Mouse (Mus musculus) adrenal gland, adult 8-10 months (tissue): ENCODE measurements around the gene Erf. TPM values are rescaled to one million over a fixed set of nuclear protein-coding genes. Genes with fewer than 3 reads are reported as not detected.

Experiments
- DNase-seq: peaks from one replicate; pipeline ENCODE4 v3.0.0; 2022
- total RNA-seq, 4 experiments: library from RNA; stranded (reverse); gene quantifications; 2 replicates each; pipeline ENCODE4 v1.2.4; 2022

Gene Erf
- total RNA-seq, 4 experiments from 2014 or later = 23.6 to 29.4 (median 27.2) TPM

DNA sequence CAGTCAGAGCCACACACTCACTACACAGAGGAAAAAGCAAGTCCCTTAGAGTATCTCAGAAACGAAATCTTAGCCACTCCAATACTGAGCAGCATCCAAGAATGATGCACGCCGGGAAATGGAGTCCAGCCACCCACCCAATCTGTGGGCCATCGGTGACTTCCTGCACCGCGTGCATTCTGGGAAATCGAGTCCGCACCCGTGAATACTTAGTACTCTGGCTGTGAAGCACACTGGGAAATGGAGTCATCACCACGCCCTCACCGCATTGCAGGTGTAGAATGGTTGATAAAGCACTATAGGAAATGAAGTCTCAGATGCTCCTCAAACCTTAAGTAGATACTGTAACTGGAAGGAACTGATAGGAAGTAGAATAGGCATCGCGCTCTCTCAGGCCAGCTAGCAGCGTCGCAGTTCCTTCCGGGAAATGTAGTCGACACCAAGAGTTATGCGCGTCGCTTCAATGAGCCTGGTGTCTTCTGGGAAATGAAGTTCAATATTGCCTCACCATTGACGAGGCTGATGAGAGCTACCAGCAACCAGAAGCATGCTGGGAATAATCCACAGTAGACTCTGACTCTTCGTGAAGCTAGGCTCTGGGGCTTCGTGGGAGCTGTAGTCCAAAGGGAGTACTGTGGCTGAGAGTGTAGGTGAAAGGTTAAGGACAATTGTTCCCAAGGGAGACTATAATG lies 12.4 kb downstream of the Erf start:
- DNase-seq = peak; percentile 93

DNA sequence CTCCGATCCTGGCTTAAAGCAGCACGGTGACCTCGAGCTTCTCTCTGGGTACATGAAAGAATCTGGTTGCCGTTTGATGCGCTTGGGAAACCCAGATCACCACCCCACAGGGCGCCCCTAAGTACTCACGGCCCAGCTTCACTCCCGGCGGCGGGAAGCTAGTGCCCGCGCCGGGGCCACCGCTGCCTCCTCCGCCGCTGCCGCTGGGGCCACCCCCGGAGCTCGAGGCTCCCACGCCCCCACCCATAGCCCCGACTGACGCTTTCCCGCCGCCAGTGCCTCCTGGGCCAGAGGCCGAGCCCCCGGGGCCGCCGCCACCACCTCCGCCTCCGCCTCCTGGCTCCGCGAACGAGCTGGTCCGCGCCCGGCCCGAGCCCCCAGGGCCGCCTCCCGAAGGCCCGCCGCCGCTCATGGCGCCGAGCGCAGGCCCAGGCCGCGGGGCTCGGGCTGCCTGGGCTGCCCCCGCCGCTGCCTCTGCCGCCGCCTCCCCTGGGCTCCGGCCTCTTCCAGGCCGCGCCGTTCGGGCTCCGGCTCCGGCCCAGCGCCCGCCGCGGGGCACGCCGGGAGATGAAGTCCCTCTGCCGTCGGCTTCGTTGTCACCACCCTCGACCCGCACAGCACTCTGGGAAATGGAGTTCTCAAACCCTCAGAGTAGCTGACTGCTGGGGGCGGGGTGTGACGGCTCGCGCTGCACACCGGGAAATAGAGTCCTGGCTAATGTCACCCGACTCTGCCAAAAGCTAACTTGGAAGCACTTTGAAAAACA lies 13.1 kb downstream of the Erf start, which contains the start of gene Gsk3a:
Gene Gsk3a, minus strand, starts transcription at position 603 of the 766 bp plus-strand sequence.
- DNase-seq = peak; percentile 98

- no peak for DNase-seq
Measured at GRCm38 (mm10) chr7:25235526-25235925, 15.0 kb downstream of the Erf start.

DNA sequence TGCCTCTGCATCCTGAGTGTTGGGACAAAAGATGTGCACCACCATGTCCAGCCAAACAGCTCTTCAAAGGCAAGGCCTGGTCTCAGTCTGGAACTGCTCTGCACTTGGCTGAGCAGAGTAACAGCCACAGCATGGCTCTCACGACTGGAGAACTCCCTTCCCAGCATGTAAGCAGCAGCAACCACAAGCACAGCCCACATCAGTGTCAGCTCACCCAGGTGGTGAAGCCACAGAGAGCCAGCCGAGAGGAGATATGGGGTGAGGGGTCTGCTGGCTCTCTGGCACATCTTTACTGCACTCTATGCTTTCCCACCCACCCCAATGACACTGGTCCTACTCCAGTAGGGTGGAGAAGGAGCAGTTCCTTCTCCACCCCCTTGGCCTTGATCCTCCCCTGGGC lies 17.5 kb downstream of the Erf start:
- no peak for DNase-seq

- DNase-seq = no peak
Measured at GRCm38 (mm10) chr7:25232101-25232648, 18.4 kb downstream of the Erf start.

- no peak for DNase-seq
Measured at GRCm38 (mm10) chr7:25230690-25231285, 19.8 kb downstream of the Erf start.

- no peak for DNase-seq
Measured at GRCm38 (mm10) chr7:25227523-25228300, 22.8 kb downstream of the Erf start.

GRCm38 (mm10) chr7:25222275-25222967 lies 28.1 kb downstream of the Erf start:
- DNase-seq = no peak

DNA sequence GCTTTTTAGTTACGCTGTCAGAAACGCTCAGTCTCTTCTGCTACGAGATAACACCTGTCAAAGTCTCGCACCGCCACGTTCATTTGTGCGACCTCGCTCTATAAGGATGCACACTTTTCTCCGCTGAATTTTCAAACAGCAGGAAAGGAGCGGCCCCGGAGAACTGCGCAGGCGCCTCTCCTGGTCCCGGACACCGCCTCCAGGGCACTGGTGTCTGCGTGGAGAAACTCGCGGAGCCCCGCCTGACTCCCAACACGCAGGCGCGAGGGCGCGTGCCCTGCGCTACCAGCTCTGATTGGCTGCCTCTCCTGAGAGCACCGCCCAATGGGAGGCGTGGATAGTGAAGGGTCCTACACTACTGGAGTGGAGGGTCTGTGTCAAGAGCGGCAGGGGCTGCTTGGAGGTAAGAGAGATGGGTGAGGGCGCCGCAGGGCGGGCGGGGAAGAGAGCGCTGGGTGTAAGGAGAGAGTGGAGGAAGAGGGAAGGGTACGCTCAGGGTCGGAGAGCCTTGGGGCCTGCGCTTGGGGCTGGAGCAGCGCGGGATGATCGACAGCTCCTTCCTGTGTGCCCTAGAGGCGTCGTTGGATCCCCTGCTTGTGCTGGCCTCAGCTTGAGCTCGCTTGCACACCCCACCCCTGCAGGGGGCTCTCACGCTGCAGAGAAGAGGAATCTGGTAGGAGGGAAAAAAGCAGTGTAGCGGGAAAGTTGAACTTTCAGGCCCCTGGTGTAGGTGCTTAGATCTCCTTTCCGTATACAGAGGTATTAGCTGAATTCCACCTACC lies 29.3 kb downstream of the Erf start, which contains the start of gene Zfp526:
Gene Zfp526, plus strand, starts transcription at position 324 of the 782 bp plus-strand sequence.
- peak; percentile 98 for DNase-seq

DNA sequence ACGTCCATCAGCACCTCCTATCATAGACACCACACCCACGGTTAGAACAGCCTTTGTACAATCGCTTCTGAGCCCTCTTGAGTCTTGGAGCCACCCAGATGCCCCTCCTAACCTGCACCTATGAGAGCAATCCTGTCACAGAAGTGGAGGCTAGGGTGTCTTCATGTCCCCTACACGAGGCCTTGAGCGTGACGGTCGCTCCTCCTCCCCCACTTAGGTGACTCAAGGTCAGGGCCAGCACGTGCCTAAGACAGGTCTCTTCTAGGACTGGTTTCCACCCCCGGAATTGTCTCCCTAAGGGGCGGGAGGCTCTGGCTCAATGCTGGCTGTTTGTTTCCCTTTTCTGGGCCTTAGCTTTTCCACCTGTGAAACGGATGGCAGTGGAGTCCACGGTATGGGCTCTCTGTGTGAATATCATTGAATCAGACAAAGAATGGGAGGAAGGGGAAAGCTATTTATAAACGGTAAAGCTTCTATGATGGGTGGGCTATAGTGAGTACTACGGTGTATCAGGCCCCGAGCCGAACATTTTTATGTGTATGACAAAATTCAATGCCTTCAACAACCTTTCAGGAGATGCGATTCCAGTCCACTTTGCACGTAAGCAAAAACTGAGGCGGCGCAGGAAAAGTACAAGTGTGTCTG lies 30.0 kb downstream of the Erf start, which contains the start of gene Dedd2:
Gene Dedd2, minus strand, starts transcription at position 159 of the 645 bp plus-strand sequence.
- peak; percentile 72 for DNase-seq

DNA sequence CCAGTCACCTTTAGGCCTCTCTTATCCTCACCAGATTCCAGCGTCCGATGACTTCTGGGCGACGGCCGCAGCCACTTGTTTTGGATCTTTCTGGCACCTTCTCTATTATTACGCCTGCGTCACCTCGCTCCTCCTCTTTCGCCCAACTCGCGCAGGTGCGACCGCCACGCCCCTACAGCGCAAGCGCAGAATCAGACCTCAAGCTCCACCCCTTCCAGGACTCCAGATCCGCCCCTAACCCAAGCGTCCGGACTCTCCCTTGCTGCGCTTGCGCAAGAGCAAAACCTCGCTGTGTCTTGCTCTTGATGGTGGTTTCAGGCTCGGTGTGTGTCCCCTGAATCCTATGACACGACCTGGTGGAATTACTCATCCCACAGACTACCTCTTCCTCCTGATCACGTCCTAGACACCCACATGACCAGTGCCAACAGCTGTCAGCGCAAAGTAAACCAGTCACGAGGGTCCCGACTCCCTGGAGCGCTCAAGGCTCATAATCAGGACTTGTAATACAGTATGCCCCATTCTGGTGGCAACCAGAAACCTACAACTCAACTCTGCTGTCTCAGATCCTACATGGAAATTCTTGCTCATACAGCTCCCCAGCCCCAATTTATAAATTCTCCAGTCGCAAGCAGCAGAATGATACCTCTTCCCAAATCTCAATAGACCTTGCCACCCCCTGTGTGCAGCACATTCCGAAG lies 30.7 kb downstream of the Erf start:
- DNase-seq = peak; percentile 97

DNA sequence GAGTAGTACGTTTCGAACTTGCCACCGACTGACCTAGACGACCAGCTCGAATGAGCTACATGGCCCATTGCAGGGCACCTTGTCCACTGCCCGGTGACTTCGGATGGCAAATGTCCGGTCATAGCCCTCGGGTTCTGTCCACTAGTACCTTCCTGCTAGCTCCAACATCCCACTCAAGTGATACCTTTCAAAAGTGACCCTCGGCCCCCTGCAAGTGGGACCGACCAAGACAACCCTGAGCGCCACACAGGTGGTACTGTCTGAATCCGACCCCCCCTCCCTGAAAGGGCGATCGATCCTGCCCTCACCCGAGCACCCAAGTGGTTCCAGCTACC lies 31.2 kb downstream of the Erf start:
- DNase-seq = no peak

GRCm38 (mm10) chr7:25218705-25219415 lies 31.7 kb downstream of the Erf start:
- DNase-seq = no peak

DNA sequence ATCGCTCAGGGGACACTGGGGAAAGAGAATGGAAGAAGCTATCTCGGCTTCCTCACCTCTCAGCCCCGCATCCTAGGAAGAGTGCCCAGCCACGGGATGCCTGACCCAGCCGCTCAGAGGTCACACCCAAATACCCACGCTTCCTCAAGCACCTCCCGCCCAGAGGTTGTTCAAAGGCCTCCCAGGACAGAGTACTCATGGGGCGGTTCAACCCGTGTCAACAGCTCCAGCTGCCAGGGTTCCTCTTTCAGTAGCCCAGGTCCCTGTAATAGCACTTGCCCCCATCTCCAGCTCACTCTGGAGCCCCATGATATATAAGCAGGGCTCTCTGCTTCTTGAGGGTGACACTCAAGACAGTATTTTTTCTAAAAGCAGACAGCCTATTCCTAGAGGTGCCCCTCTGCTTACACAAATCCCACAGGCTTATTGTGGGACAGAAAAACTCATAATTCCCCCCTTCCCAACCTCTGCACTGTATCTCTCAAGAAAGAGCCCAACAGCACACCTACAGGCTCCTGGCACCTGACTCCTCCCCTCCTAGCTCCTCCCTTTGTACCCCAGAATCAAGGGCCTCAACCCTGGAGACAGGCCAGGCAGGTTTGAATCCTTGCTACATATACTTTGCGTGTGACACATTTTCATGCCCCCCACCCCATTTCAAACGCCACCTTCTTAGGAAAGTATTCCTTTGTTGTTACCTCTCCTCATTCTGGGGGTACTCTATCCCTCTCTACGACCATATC lies 32.7 kb downstream of the Erf start:
- DNase-seq = no peak

DNA sequence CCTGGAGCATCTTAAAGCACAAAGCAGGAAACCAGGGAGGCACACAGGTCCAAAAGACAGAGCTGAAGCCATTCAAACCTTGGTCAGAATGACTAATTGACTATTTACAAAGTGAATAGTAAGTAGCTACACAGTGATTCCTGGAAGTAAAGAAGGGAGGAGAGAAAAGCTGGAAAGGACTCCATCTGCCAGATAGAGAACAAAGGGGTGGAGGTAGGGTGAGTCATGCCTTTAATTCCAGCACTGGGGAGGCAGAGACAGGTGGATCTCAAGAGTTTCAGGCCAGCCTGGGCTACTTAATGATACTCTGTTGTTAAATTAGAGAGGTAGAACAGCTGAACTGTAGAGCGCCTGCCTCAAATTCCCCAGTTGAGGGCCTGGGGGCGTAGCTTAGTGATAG lies 36.4 kb downstream of the Erf start:
- DNase-seq = no peak

- DNase-seq = no peak
Measured at GRCm38 (mm10) chr7:25213099-25213498, 37.5 kb downstream of the Erf start.

DNA sequence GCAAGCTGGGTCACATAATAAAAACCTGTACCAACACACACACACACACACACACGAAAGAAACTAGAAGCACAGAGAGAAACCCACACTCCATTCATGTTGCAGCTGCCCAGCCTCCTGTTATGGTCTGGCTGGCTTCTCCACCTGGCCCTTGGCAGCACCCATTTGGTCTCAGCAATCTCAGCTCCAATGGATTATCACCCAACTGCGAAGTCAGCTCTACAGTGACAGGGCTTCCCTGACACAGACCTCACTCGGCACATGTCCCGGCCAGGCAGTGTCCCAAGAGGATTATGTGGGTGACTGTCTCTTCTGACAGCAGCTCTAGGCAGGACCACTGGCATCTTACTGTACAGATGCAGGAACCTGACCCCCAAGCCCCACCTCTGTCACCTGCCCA lies 40.1 kb downstream of the Erf start:
- no peak for DNase-seq

DNA sequence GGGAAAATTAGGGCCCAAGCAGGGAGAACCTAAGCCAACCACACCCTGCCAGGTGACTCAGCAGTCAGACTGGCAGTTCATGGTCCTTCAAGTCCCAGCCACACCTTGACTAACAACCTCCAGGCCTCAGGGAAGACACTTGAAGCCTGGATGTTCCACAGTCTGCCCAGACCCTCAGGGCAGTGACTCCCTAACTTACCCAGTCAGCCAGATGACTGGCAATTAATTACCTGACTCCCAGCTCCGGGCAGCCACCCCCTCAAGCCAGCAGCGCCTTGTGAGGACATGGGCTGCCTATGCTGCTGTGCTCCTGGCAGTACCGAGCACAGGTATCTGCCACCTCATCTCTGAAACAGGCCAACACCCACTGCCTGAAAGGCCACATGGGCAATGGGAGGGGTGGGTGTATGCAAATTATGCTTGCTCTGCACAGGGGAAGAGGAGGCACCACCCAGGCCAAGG lies 41.4 kb downstream of the Erf start:
- DNase-seq = no peak
